Mouse (Mus musculus): Measurements from ENCODE around the gene Ercc1.

Ercc1 gene

GRCm38 (mm10) chr7:19365376-19365775 is 20.8 kb downstream of the Ercc1 start:
- DNase-seq (ENCODE audit: low read depth, low spot score): no peak

GRCm38 (mm10) chr7:19368380-19368779 is 23.8 kb downstream of the Ercc1 start:
- peak; percentile 57 for DNase-seq (ENCODE audit: low read depth, low spot score)

- peak; percentile 39 for DNase-seq (ENCODE audit: low read depth, low spot score)
Measured at GRCm38 (mm10) chr7:19369823-19370425, 25.3 kb downstream of the Ercc1 start.

GRCm38 (mm10) chr7:19373367-19373766 is 28.8 kb downstream of the Ercc1 start:
- DNase-seq (ENCODE audit: low read depth, low spot score): no peak

GRCm38 (mm10) chr7:19375368-19375767 is 30.8 kb downstream of the Ercc1 start:
- no peak for DNase-seq (ENCODE audit: low read depth, low spot score)

DNA sequence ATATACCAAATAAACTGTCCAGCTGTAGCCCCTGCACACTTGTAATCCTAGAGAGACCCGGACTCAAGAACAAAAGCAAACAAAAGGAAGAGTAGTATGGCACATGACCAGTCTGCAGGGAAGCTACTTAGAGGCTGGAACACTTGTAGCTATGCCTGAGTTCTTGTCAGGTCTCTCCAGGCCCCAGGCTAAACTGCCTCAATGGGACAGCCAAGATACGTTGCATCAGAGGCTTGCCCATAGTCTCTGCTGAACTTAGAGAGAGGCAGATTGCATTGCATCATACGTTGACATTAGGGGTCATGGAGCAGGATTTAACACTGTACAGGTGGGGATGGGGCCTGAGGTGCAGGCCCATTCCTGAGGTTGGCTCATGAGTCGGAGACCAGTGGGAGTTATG is 31.4 kb downstream of the Ercc1 start:
- DNase-seq (ENCODE audit: low read depth, low spot score): no peak

- DNase-seq (ENCODE audit: low read depth, low spot score): peak; percentile 60
Measured at GRCm38 (mm10) chr7:19378049-19378448, 33.5 kb downstream of the Ercc1 start.

GRCm38 (mm10) chr7:19381377-19382165 is 37.0 kb downstream of the Ercc1 start, which contains the start of gene Ercc2:
Gene Ercc2, plus strand, starts transcription at chr7:19382010.
- DNase-seq (ENCODE audit: low read depth, low spot score): peak; percentile 99

- DNase-seq (ENCODE audit: low read depth, low spot score): no peak
Measured at GRCm38 (mm10) chr7:19382166-19382541, 37.6 kb downstream of the Ercc1 start.

GRCm38 (mm10) chr7:19383708-19384107 is 39.1 kb downstream of the Ercc1 start:
- DNase-seq (ENCODE audit: low read depth, low spot score): no peak

DNA sequence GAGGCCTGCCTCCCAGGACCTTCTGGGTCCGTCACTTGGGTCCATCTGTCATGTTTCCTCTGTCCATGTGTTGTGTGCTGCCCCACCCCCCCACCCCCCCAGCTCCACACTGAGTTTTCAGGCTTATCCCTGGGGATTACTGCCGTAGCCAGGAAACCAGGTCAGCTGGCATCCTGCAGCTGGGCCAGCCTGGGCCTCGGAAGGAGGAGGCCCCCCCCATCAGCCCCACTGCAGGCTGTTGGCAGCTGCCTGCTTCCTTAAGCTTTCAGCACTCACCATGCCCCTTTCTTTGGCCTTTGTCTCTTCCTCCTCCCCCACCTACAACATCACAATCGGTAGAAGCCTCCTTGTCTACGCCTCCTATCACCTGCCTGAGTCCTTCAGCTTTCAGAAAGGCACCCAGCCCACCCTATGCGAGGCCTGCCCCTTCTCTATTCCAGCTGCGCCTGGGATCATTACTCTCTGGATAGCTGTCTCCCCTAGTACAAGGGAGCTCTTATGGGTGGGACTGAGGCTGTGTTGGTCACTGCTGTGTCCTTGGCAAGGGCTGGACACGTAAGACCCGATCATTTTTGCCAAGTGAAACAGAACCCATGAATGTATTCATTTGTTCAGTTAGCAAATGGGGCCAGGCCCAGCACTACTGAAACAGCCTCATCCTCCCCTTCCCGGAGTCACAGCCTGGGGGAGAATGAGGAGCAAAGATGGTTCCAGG is 44.3 kb downstream of the Ercc1 start:
- DNase-seq (ENCODE audit: low read depth, low spot score): no peak

DNA sequence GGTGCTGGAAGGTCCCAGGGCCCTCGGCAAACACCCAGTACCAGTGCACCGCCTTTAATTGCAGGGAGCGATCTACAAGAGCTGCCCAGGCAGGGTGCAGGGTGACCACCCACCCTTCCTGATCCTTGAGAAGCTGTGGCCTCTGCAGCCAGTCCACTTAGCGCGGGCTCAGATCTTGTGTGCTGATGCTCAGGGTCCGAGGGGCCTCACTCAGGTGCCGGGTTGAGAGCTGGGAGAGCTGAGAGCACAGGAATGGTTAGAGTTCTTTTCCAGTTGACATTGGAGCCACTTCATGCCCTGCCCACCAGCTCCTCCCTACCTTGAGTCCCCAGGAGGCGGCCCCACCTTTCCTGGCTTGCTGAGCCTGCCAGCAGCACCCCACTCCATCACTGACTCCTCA is 49.9 kb downstream of the Ercc1 start:
- no peak for DNase-seq (ENCODE audit: low read depth, low spot score)

DNA sequence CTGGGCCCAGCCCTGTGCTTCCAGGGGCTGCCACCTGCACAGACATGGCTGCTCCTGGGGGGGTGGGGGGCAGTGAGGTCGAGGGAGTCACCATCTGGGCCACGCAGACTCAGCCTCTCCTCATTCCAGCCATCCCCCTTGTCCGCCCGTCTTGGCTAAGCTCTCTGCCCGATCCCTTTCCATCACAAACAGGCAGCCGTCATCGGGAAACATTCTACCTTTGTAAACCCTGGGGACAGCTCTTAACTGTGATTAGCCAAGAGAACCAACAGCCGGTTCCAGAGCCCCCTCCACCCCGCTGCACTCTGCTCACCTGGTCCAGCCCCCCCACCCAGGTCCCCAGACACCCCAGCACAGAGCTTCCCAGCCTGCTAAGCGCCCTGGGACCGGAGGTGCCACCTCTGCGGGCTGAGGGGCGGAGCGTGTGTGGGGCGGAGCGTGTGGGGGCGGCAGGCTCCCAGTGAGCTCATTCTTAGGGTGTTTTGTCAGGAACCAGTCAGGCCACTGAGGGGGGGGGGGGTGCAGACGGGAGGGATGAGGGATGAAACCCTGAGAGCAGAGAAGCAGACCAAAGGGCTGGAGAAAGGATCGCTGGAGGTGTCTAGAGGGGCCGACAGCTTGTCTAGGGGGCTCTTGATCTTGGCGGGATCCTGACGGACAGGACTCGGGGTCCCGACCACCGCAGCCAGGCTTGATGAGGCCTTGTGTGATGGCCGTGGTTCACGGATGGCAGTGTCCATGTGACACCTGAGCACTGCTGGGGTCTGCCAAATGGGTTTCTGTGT is 55.1 kb downstream of the Ercc1 start:
- no peak for DNase-seq (ENCODE audit: low read depth, low spot score)

- DNase-seq (ENCODE audit: low read depth, low spot score): peak; percentile 63
Measured at GRCm38 (mm10) chr7:19400946-19401345, 56.4 kb downstream of the Ercc1 start.

- DNase-seq (ENCODE audit: low read depth, low spot score): no peak
Measured at GRCm38 (mm10) chr7:19402535-19403112, 58.0 kb downstream of the Ercc1 start.

DNA sequence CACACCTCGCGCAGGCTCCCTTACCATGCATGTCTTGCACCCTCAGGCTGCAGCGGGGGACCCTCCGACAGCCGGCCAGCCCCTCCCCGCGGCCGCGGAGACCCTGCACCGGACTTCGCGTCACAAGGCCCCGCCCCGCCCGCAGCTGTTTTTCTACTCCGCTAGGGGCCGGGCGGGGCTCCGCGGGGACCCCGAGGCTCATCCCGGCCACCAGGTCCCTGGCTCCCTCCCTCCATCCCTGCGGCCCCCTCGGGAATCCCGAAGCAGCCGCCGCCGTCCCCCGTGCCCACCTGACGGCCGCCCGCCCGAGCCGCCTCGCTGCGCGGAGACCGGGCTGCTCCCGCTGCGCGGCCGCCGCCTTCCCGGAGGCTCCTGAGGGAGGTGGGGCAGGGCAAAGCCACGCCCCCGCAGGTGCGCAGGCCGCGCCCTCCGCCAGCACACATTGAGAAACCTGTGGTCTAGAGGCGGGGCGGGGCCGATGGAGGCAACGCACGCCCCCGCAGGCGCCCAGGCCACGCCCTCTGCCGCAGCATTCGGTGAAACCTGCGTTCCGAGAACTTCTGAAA is 59.2 kb downstream of the Ercc1 start, which contains the start of gene Klc3:
Gene Klc3, minus strand, starts transcription at position 374 of the 566 bp plus-strand sequence.
- peak; percentile 84 for DNase-seq (ENCODE audit: low read depth, low spot score)

- no peak for DNase-seq (ENCODE audit: low read depth, low spot score)
Measured at GRCm38 (mm10) chr7:19404476-19404875, 59.9 kb downstream of the Ercc1 start, which contains the start of gene Ckm. Gene Ckm, plus strand, starts transcription at chr7:19404776.

DNA sequence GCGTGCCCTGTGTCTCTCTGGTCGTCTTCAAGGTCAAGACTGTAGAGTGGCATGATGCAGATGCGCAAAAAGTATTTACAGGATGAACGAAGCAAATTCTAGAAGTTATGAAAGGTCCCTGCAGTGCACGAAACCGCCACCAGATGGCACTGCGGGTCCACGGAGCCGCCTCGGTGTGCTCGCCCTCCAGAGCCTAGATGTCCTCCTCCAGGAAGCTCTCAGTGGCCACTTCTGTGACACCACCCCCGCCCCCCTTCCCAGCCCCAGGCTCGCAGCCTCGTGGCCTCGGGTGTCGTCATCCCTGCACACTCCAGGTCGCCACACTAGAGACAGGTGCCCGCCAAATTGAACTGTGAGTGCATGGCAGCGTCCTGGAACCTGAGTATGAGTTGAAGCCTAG is 60.8 kb downstream of the Ercc1 start:
- DNase-seq (ENCODE audit: low read depth, low spot score): peak; percentile 70
